Mouse (Mus musculus) forebrain, embryonic 15.5 days (tissue): ENCODE data around the gene Trp53rka. TPM values are rescaled to one million over a fixed set of nuclear protein-coding genes. Genes with fewer than 3 reads are reported as not detected.
A peak's percentile ranks its signal among the peaks of the same experiment; 100 is the strongest.
"Not testable (repeated sequence)": the region's sequence is repeated elsewhere in the genome, so short reads cannot be mapped to it uniquely, and the experiment has no call there.

Source experiments
- ATAC-seq: fragments of 200-750 bp; cut with Nextera tagmentation; replicated peaks from 2 replicates; pipeline ENCODE4 v1.8.0; 2017; ENCODE audit warnings: mild to moderate bottlenecking, moderate TSS enrichment, moderate library complexity
- H3K27ac ChIP-seq: fragments of 300-500 bp; sonication (generic); replicated peaks from 2 replicates; pipeline ENCODE4 v1.5.1; 2015; ENCODE audit warnings: mild to moderate bottlenecking, inconsistent platforms
- H3K27me3 ChIP-seq: fragments of 300-500 bp; sonication (generic); 2 replicates; pipeline ENCODE4 v1.6.1; 2015; ENCODE audit warnings: inconsistent platforms
- H3K36me3 ChIP-seq: fragments of 300-500 bp; sonication (generic); 2 replicates; pipeline ENCODE4 v1.6.1; 2015; ENCODE audit warnings: mild to moderate bottlenecking, inconsistent platforms
- H3K4me1 ChIP-seq: fragments of 300-500 bp; sonication (generic); 2 replicates; pipeline ENCODE4 v1.6.1; 2015; ENCODE audit warnings: inconsistent platforms
- H3K4me2 ChIP-seq: fragments of 300-500 bp; sonication (generic); replicated peaks from 2 replicates; pipeline ENCODE4 v1.6.1; 2015; ENCODE audit warnings: mild to moderate bottlenecking, inconsistent platforms
- H3K4me3 ChIP-seq: fragments of 300-500 bp; sonication (generic); 2 replicates; pipeline ENCODE4 v1.5.1; 2015; ENCODE audit warnings: mild to moderate bottlenecking, inconsistent platforms
- H3K9ac ChIP-seq: fragments of 300-500 bp; sonication (generic); replicated peaks from 2 replicates; pipeline ENCODE4 v1.6.1; 2015; ENCODE audit warnings: mild to moderate bottlenecking, inconsistent platforms
- H3K9me3 ChIP-seq: fragments of 300-500 bp; sonication (generic); 2 replicates; pipeline ENCODE4 v1.6.1; 2016; ENCODE audit warnings: inconsistent platforms
- WGBS: fragments of 180-500 bp; shearing (Covaris S2); methylation state at CpG from one replicate; pipeline ENCODE4 v1.1.7; 2015; ENCODE audit warnings: mixed read lengths; 5-methylcytosine and 5-hydroxymethylcytosine counted together
- polyA plus RNA-seq: library from polyadenylated mRNA; unstranded; fragments of >200 nt; fragmentation: Nextera tagmentation; extraction: Ambion mirVana; gene quantifications from 2 replicates; pipeline ENCODE4 v1.2.1, GENCODE M21; 2015

Gene Trp53rka
- polyA plus RNA-seq, result 47.1 and 48.6 TPM in 2 replicates

DNA sequence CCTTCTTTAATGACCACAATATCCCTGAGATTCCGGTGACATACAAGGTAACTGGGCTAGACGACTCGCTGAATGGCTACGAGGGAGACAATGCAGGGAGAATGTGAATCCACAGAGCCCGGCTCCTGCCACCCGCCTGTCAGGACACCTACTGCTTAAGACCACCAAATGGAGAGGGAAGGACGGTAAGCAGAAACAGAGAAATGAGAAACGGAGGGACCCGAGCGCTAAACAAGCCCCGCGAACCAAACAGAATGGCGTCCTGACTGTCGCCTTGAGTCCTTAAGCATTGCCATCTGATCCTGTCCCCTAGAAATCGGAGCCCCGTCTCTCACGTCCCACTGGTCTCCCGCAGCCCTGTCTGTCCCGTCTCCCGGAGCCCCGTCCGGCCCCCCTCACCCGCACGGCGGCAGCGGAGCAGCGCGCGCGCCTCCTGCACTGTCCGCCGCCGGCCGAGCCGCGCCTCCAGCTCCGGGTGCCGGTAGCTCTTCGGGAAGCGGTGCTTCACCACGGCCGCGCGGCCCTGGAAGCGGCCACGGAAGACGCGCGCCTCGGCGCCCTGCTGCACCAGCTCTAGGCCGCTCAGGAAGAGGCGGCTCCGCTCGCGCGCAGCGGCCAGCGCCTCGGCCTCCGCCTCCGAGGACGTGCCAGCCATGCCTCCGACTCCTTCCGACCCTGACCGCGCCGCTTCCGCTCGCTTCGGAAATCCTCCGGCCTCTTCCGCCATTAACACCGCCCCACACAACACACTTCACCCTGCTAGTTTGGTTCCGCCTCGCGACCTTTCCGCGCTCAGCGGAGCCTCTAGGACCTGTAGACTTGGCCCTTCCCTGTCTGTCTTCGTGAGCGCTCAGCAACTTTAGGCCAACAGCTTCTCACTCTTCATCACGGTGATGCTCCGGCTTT lies at the start of gene Trp53rka:
Trp53rka (minus strand) TSS at position 677 of the 906 bp plus-strand sequence.
- peak within 1 kb of the TSS; percentile 74 for H3K4me2 ChIP-seq
- H3K4me3 ChIP-seq, result peak within 1 kb of the TSS; percentile 72
- H3K27ac ChIP-seq, result peak within 1 kb of the TSS; percentile 75
- peaks cover 20% of the 10 kb centered on the region for H3K36me3 ChIP-seq
- H3K9ac ChIP-seq, result peak within 1 kb of the TSS; percentile 78
- under 1% methylated on average over 76 of the region's 84 CpGs for WGBS
- H3K9me3 ChIP-seq, result no peaks in the 10 kb centered on the region
- H3K4me1 ChIP-seq, result peaks cover 18% of the 10 kb centered on the region
- ATAC-seq, result peak; percentile 90
- no peaks in the 10 kb centered on the region for H3K27me3 ChIP-seq

DNA sequence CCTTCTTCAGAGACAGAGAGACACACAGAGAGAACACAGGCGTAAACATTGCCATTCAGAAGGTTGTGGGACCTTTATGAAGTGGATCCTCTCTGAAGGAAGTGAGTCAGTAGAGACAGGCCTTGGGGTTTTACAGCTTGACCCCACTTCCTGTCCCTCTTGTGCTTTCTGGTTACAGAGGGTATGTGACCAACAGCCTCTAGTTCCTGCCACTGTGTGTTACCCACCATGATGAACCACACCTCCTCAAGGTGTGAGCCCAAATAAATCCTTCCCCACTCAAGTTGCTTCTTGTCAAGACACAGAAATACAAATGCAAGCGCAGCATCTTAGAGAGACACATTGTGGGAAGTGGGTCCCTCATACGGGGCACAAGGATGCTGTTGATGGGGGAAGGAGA lies 47.9 kb upstream of the Trp53rka start:
- no peak for ATAC-seq
- no peak overlapping the region for H3K9ac ChIP-seq
- no peak overlapping the region for H3K4me3 ChIP-seq
- H3K9me3 ChIP-seq, result no peaks in the 10 kb centered on the region
- H3K4me1 ChIP-seq, result peaks cover 16% of the 10 kb centered on the region
- no peaks in the 10 kb centered on the region for H3K27me3 ChIP-seq
- H3K4me2 ChIP-seq, result no peak overlapping the region
- H3K27ac ChIP-seq, result no peak overlapping the region
- WGBS, result 94% methylated on average over 3 of the region's 3 CpGs
- H3K36me3 ChIP-seq, result no peaks in the 10 kb centered on the region

DNA sequence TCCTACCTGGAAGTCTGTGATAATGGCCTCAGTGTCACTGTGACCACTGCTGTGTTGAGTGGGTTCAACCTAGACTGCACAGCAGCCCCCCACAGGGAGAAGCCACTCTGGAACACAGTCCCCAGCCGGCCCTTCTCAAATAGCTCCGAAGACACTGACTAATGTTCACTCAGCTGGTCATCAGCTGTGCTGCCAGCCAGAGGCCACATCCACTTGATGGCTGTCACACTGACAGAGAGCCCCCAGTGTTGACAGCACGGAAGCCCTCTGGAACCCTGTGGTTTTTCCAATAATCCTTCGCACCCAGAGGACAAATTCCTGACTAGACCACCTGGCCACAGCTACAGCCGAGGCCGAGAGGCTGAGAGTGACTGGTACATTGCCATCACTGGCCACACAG lies 40.7 kb upstream of the Trp53rka start:
- Histone ChIP-seq H3K4me2 (no peak overlapping the region), H3K36me3 (no peaks in the 10 kb centered on the region), H3K4me3 (no peak overlapping the region), H3K27ac (no peak overlapping the region), H3K9me3 (no peaks in the 10 kb centered on the region), H3K4me1 (no peaks in the 10 kb centered on the region), H3K9ac (no peak overlapping the region), H3K27me3 (no peaks in the 10 kb centered on the region)
- ATAC-seq, result no peak
- 74% methylated on average over 6 of the region's 6 CpGs for WGBS

DNA sequence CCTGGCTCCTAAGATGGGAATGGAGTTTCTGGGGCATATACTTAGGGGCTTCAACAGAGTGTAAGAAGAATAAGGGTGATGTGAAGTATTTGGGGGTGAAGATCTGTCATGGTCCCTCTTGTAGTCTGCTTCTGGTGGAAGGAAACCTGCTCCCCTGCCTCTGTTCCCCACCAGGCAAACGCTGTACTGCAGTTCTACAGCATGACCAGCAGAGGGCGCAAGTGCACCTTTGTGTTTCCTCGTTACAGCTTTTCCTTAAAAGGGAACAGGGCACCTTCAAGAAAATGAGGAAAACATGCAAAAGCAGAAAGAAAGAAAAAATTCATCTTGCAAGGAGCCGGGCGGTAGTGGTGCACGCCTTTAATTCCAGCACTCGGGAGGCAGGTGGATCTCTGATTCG lies 36.0 kb upstream of the Trp53rka start:
- no peaks in the 10 kb centered on the region for H3K4me1 ChIP-seq
- H3K4me3 ChIP-seq, result no peak overlapping the region
- H3K9ac ChIP-seq, result no peak overlapping the region
- no peak overlapping the region for H3K27ac ChIP-seq
- H3K4me2 ChIP-seq, result no peak overlapping the region
- no peaks in the 10 kb centered on the region for H3K27me3 ChIP-seq
- WGBS, result 14% methylated on average over 8 of the region's 8 CpGs
- H3K9me3 ChIP-seq, result no peaks in the 10 kb centered on the region
- H3K36me3 ChIP-seq, result no peaks in the 10 kb centered on the region
- ATAC-seq, result peak; percentile 57; the same call in 1 of the 2 replicates

DNA sequence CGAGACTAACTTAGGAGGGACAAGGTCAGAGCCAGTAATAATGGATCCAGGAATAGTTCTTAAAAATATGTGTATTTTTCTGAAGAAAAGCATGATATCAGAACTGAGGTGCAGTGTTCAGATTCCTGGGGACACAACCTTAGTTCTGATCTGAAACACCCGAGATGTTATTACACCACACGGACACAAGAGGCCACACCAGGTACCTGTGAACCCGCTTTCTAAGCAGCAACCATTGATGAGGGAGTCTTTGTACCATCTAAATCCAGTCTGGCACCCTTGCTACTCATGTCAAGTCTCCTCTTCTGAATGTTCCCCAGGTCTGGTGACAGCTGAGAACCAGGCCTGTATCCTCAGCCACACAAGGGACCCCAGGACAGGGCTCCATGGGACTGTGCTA lies 32.5 kb upstream of the Trp53rka start:
- Histone ChIP-seq H3K9me3 (no peaks in the 10 kb centered on the region), H3K27me3 (no peaks in the 10 kb centered on the region), H3K9ac (no peak overlapping the region), H3K4me3 (no peak overlapping the region), H3K4me1 (no peaks in the 10 kb centered on the region), H3K4me2 (no peak overlapping the region), H3K27ac (no peak overlapping the region), H3K36me3 (no peaks in the 10 kb centered on the region)
- ATAC-seq, result no peak
- 51% methylated on average over 4 of the region's 4 CpGs for WGBS

DNA sequence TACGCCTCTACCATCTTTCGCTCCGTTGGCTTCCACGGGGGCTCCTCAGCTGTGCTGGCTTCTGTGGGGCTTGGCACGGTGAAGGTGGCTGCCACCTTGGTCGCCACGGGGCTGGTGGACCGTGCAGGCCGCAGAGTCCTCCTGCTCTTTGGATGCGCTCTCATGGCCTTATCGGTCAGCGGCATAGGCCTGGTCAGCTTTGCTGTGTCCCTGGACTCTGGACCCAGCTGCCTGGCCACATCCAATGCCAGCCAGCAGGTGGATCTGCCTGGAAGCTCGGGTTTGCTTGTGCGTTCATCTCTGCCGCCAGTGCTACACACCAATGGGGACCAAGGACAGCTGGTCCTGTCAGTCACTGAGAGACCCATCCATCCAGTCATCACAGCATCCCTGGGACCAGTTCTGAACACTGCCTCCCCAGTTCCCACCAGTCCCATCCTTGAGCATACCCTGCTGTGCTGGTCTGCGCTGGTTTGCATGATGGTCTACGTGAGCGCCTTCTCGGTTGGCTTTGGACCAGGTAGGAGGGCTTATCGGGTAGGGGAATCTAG lies 22.1 kb upstream of the Trp53rka start:
- no peak overlapping the region for H3K4me3 ChIP-seq
- no peak overlapping the region for H3K9ac ChIP-seq
- H3K27ac ChIP-seq, result no peak overlapping the region
- ATAC-seq, result no peak
- H3K36me3 ChIP-seq, result no peaks in the 10 kb centered on the region
- 96% methylated on average over 20 of the region's 20 CpGs for WGBS
- H3K4me1 ChIP-seq, result peaks cover 9% of the 10 kb centered on the region
- no peaks in the 10 kb centered on the region for H3K27me3 ChIP-seq
- no peaks in the 10 kb centered on the region for H3K9me3 ChIP-seq
- no peak overlapping the region for H3K4me2 ChIP-seq

DNA sequence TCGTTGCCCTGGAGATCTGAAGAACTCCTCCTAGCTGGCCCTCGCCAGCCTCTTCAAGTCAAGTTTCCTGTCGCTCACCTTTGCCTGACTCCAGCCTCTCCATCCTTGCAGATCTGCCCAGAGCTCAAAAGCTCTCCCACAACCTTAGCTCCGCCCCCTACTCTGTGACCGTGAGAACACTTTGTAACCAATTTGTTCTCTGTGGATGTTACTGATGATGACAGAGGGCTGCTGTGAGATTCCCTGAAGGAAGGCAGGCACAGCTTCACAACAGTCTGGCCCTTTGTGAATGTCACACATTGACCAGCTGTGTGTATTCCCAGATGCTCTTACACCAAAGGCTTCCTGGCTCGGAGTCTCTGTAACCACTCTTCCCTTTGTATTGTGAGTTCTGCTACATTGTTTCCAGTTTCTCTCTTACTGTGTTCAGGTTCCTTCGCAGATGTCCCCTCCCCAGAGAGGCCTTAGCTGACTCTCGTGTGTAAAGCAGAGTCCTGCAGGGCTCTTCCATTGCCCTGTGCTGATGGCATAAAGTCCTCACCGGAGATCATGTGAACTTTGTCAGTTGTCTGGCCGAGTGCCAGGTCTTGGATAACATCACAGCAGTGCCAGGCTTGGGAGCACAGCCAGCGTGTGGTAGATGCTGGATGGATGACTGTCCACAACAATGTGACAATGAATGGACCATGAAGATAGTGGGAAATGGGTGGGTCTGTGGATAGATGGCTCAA lies 19.9 kb upstream of the Trp53rka start:
- no peaks in the 10 kb centered on the region for H3K27me3 ChIP-seq
- no peak overlapping the region for H3K9ac ChIP-seq
- no peak overlapping the region for H3K4me2 ChIP-seq
- ATAC-seq, result no peak
- no peak overlapping the region for H3K27ac ChIP-seq
- peaks cover 13% of the 10 kb centered on the region for H3K4me1 ChIP-seq
- no peaks in the 10 kb centered on the region for H3K36me3 ChIP-seq
- H3K9me3 ChIP-seq, result no peaks in the 10 kb centered on the region
- 33% methylated on average over 11 of the region's 11 CpGs for whole genome bisulfite sequencing
- no peak overlapping the region for H3K4me3 ChIP-seq

DNA sequence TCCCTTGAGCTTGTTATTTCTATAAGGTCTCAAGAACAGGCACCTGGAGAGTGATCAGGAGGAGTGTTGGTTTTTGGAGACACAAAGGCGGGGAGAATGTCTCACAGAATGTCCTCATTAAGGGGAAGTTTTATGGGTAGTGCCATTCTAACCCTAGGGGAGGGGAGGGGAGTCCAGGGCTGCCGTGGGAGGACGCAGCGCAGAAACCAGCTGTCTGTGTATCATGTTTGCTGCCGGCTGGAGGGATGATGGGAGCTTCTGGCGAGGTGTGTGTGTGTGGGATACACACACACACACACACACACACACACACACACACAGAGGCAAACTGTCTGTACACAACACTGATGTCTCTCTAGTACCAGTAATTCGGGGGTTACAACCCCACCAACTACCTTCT lies 19.3 kb upstream of the Trp53rka start:
- no peaks in the 10 kb centered on the region for H3K9me3 ChIP-seq
- H3K27me3 ChIP-seq, result no peaks in the 10 kb centered on the region
- H3K36me3 ChIP-seq, result no peaks in the 10 kb centered on the region
- H3K4me3 ChIP-seq, result no peak overlapping the region
- ATAC-seq, result no peak
- peaks cover 13% of the 10 kb centered on the region for H3K4me1 ChIP-seq
- no peak overlapping the region for H3K4me2 ChIP-seq
- WGBS, result 55% methylated on average over 7 of the region's 7 CpGs
- H3K9ac ChIP-seq, result no peak overlapping the region
- H3K27ac ChIP-seq, result no peak overlapping the region

DNA sequence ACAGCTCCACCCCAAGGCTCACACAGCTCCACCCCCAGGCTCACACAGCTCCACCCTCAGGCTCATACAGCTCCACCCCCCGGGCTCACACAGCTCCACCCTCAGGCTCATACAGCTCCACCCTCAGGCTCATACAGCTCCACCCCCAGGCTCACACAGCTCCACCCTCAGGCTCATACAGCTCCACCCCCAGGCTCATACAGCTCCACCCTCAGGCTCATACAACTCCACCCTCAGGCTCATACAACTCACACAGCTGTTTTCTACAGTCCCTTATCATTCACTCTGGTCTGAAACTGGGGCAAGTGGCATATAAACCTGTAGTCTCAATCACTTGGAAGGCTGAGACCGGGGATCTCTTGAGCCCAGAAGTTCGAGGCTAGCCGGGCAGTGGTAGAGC lies 18.4 kb upstream of the Trp53rka start:
- WGBS, result 91% methylated on average over 4 of the region's 4 CpGs
- not testable (repeated sequence) for H3K9ac ChIP-seq, H3K4me2 ChIP-seq, H3K4me3 ChIP-seq, ATAC-seq, H3K27ac ChIP-seq, H3K27me3 ChIP-seq, H3K9me3 ChIP-seq, H3K36me3 ChIP-seq
- H3K4me1 ChIP-seq, result peaks cover 13% of the 10 kb centered on the region

DNA sequence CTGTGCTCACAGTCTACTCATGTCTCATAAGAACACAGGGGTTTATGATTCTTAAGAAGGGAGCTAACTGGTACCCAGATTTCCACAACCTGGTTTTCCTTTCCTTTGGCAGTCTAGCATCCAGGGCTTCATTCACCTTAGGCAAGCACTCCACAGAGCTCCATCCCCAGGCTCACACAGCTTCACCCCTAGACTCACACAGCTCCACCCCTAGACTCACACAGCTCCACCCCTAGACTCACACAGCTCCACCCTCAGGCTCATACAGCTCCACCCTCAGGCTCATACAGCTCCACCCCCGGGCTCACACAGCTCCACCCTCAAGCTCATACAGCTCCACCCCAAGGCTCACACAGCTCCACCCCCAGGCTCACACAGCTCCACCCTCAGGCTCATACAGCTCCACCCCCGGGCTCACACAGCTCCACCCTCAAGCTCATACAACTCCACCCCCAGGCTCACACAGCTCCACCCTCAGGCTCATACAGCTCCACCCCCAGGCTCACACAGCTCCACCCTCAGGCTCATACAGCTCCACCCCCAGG lies 17.9 kb upstream of the Trp53rka start:
- H3K9me3 ChIP-seq, H3K4me3 ChIP-seq, ATAC-seq, H3K4me2 ChIP-seq, H3K27ac ChIP-seq, H3K27me3 ChIP-seq, H3K9ac ChIP-seq, H3K36me3 ChIP-seq: not testable (repeated sequence)
- peaks cover 13% of the 10 kb centered on the region for H3K4me1 ChIP-seq
- WGBS, result 50% methylated on average over 2 of the region's 2 CpGs

DNA sequence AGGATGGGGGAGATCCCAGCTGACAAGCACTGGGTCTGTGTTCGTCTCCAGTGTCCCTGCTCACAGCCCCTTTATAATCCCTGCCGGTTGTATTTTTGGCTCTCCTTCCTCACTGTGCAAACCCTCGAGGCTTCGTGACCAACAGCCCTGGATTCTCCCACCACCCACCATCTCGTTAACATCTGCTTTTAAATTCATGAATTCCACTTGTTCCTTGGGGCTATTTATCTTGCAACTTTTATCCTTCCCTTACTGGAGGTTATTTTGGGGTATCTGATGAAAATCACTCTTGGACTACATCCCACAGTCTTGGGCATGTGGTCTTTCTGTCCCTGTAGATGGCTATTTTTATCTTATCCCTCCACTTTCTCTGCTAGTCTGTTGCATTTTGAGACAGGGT lies 17.3 kb upstream of the Trp53rka start:
- H3K4me1 ChIP-seq, result peaks cover 13% of the 10 kb centered on the region
- no peaks in the 10 kb centered on the region for H3K27me3 ChIP-seq
- H3K36me3 ChIP-seq, result no peaks in the 10 kb centered on the region
- 29% methylated on average over 5 of the region's 5 CpGs for WGBS
- H3K9ac ChIP-seq, result no peak overlapping the region
- no peak overlapping the region for H3K4me3 ChIP-seq
- no peak overlapping the region for H3K4me2 ChIP-seq
- ATAC-seq, result no peak
- no peak overlapping the region for H3K27ac ChIP-seq
- no peaks in the 10 kb centered on the region for H3K9me3 ChIP-seq

DNA sequence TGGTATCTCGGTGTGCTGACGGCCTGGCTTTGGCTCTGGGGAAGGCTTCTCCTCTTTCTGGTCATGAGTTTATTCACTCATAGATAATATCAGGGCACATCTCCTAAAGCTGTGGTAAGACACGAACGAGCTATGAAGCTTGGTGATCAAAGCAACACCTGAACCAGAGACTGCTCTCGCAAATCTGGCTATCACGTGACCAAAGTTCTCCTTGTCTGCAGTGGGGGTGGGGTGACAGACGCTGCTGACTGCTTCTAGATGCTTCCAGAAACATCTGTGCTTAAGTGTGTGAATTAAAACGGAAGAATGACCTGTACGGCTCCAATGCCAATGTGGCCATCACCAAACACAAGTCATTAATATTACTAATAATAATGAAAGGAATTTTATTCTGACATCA lies 16.6 kb upstream of the Trp53rka start:
- H3K4me1 ChIP-seq, result peaks cover 13% of the 10 kb centered on the region
- no peak overlapping the region for H3K4me3 ChIP-seq
- 82% methylated on average over 9 of the region's 9 CpGs for WGBS
- H3K9me3 ChIP-seq, result no peaks in the 10 kb centered on the region
- no peaks in the 10 kb centered on the region for H3K27me3 ChIP-seq
- ATAC-seq, result no peak
- H3K4me2 ChIP-seq, result no peak overlapping the region
- H3K36me3 ChIP-seq, result no peaks in the 10 kb centered on the region
- no peak overlapping the region for H3K27ac ChIP-seq
- no peak overlapping the region for H3K9ac ChIP-seq
